Mouse (Mus musculus) common myeloid progenitor, adult 5-6 weeks (primary cell): ENCODE results near the gene Creb1. TPM values are rescaled to one million over a fixed set of nuclear protein-coding genes. Genes with fewer than 3 reads are reported as not detected.
"Not testable (repeated sequence)": the region's sequence is repeated elsewhere in the genome, so short reads cannot be mapped to it uniquely, and the experiment has no call there.

Source experiments
- ATAC-seq: replicated peaks from 2 replicates; pipeline ENCODE4 v1.8.0; 2016; ENCODE audit warnings: low read depth, mild to moderate bottlenecking, moderate TSS enrichment, inconsistent platforms; ENCODE audit not compliant: poor library complexity, severe bottlenecking
- total RNA-seq: library from RNA; stranded (forward); fragments of 200-1000, 187-1606 nt; gene quantifications from 2 replicates; pipeline ENCODE4 v1.2.3, GENCODE M21; 2017

Creb1 gene
- total RNA-seq, 1 experiment from 2014 or later = 74.3 TPM

DNA sequence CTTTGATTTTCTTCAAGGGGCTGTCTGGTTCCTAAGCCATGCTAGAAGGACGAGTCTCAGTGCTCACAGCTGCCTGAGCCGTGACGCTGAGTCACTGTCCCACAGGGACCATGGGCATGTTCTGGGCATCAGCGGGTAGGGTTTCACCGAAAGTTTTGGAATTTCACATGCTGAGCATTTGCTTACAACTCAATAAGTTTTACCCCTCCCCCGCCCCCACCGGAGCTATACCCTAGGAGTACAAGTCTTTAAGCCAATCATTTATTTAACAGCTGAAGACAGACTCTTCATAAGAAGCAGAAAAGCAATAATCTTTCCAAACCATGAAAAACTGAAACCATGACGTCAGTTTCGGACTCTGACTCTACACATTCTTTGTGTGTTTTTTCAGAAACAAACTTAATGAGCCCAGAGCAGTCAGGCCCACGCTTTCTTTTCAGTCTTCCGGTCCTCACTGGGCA is 83.1 kb downstream of the Creb1 start:
- ATAC-seq = no peak

GRCm38 (mm10) chr1:64616076-64616475 is 83.6 kb downstream of the Creb1 start:
- ATAC-seq = no peak

- ATAC-seq = peak; percentile 28
Observed at GRCm38 (mm10) chr1:64616531-64616880, 84.1 kb downstream of the Creb1 start.

DNA sequence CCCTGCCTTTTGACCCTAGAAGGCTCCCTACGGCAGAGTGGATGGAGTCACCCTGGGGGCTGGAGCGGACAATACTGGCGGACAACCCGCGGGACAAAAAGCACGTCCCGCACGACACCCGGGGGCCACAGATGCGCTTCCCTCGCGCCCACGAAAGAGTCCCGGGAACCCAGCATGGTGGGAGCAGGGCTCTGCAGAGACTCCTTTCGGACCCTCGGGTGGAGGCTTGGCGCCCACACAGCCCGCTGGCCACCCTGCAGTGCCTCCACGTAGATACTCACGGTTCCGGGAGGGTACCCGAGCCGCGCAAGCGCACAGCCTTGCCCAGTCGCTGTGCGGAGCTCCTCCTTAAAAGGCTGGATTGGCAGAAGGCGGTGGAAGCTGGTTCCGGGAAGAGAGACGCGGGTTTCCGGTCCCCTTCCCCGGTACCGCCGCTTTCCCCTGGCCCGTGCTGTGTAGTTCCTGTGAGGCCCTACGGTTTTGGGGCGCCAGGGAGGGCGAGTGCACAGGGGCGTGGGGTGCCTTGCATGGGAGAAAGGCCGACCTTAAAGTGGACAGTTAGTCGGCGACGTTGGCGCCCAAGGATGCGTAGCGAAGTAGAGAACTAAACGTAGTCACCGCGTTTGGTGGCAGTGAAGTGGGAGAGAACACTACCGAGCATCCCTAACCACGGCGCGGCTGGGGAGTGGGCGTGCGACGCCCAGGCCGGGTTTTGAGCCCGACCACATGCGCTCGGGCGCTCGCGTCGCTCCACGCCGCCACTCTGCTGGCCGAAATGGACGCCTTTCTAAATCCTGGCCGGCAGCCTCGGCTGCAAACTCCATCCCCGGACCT is 84.7 kb downstream of the Creb1 start, which contains the start of gene Mettl21a:
Gene Mettl21a (minus strand): TSS at position 362 of the 834 bp plus-strand sequence.
- ATAC-seq = peak; percentile 93

DNA sequence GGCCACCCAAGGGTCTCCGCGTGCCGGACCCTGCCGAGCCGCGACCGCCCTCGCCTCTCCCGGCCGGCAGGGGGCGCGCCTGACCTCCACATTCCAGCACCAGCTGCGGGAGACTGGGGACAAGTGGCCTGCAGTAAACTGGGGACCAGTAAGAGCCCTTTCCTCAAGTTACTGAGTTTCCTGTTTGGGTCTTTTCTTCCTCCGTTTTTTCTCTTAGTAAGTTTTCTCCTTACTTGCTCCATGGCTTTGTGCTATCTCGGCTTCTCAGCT is 85.2 kb downstream of the Creb1 start:
- ATAC-seq = peak; percentile 50

GRCm38 (mm10) chr1:64618226-64618625 is 85.8 kb downstream of the Creb1 start:
- ATAC-seq = no peak

- ATAC-seq = no peak
Observed at GRCm38 (mm10) chr1:64621116-64621515, 88.7 kb downstream of the Creb1 start.

DNA sequence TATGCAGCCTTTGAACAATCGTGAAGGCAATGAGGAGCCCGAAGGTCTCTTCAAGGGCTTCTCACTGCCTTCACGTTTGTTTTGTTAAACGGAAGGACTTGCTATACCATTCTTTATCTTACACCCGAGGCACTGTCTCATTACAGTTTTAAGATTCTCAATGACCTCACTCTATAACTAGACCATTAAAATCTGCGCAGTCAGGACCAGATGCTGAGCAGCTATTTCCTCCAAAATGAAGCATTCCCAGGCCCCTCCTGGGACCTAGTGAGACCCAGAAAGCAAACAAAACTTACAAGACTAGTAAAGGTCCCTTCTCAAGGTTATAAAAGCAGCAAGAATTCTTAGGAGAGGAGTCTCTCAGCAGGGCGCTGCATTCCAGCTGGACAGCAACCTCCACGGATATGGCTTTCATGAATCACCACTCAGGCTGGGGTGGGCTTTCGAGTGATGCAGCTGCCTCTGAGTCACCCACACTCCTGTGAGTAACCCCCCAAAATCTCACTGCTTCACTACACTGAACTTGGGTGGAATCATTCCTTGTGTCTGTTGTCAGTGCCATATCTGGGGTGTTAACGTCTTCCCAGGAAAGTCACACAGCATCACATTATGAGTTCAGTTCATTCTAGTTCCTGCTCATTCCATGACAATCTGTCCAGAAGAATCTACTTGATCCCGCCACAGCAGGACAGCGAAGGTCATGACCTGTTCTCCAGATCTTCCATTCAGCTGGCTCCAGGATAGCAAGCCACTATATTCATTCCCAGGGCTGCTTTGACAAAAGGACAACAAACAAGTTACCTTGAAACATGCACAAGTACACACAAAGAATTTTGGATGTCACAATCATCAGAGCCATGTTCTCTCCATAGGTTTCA is 91.4 kb downstream of the Creb1 start:
- no peak for ATAC-seq

- no peak for ATAC-seq
Observed at GRCm38 (mm10) chr1:64625214-64625613, 92.8 kb downstream of the Creb1 start.

- no peak for ATAC-seq
Observed at GRCm38 (mm10) chr1:64631526-64631925, 99.1 kb downstream of the Creb1 start.

DNA sequence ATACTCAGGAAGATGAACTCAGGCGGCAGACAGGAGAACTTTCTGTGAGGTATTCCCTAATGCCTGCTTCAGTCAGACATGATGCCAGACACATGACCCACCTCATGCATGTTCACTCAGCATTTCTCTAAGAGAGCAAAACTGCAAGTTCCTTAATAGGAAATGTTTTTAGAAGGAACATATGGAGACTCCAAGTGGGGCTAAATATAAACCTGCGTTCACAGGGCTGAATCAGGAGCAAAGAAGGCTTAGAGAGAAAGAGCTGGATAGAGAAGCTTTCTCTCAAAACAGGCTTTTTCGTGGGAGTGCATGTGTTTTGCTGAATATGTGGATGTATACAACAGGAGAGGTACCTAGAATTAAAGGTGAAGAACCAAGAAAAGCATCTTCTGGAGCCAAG is 100.8 kb downstream of the Creb1 start:
- ATAC-seq = no peak

GRCm38 (mm10) chr1:64635624-64636023 is 103.2 kb downstream of the Creb1 start:
- no peak for ATAC-seq

GRCm38 (mm10) chr1:64639279-64639678 is 106.8 kb downstream of the Creb1 start:
- ATAC-seq = no peak

DNA sequence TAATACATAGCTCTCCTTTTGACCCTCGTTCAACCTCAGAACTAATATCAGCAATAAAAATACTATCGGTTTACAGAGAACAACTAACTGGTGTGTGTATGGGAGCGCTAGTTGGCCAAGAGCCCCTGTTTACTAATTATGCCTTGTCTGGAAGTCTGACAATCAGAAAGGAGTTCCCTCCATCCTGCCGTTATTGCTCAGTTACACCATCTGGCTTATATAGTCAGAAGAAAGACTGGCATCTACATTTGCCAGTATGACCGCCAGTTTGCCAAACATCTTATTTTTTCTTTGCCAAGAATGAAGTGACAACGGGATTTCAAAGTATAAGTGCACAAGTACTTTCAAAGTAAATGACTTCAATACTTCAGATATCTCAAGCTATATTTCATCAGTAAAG is 108.6 kb downstream of the Creb1 start:
- no peak for ATAC-seq

DNA sequence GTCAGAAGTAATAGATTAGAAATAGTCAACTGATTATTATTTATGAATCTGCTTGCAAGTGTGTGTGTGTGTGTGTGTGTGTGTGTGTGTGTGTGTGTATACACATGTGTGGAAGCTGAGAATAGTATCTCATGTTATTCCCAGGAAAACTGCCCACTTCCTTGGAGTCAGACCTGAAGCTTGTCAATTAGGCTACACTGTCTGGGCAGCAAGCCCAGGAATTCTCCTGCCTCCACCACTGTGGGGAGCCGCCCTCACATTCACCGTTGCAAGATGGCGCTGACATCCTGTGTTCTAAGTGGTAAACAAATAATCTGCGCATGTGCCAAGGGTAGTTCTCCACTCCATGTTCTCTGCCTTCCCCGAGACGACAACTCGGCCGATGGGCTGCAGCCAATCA is 110.1 kb downstream of the Creb1 start:
- ATAC-seq = not testable (repeated sequence)

DNA sequence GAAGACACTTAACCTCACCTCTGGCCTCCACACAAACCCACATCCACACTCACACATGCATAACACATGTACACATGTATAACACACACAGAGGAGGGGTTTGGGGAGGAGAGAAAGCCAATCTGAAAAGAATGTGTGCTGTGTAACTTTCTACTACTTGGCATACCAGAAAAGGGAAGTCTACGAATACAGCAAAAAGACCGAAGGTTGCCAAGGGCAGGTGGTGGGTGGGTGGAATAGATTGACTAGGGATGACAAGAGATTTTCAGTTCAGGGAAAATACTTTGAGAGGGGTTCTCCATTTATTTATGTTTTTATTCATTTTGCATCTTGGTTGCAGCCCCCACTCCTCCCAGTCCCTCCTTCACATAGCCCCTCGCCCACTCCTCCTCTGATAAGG is 112.1 kb downstream of the Creb1 start:
- ATAC-seq = 0 out of 2 replicates have a peak, but pooled peaks have one; percentile 36

DNA sequence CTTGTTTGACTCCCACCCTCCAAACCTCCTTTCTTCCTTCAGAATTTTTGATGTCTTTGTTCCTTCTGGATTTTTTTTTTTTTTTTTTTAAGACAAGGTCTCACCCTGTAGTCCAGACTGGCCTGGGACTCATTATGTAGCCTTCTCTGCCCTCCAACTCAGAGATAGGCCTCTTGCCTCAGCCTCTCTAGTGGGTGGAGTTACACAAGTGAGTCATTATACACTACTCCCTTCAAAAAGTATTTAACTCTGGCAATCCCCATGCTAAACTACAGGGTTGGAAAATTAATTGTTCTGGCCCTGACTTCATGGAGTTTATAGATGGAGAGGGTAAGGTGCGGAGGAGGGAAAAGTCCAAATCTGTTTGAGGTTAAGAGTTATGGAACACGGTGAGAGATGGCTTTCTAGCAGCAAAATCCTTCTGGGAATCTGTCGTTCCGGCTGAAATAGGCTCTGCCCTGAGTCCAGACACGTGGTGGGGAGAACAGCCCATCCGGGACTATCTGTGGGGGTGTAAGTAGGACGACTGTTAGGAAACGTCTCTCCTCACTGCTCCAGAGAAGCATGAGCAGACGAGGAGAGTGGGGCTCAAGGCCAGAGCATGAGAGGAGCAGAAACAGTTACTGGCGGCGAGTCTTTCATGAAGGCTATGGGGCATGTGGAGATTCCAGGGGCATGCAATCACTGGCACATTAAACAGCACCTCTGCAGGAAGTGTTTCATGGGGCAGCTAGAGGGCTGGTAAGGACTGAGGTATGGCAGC is 117.1 kb downstream of the Creb1 start:
- no peak for ATAC-seq

DNA sequence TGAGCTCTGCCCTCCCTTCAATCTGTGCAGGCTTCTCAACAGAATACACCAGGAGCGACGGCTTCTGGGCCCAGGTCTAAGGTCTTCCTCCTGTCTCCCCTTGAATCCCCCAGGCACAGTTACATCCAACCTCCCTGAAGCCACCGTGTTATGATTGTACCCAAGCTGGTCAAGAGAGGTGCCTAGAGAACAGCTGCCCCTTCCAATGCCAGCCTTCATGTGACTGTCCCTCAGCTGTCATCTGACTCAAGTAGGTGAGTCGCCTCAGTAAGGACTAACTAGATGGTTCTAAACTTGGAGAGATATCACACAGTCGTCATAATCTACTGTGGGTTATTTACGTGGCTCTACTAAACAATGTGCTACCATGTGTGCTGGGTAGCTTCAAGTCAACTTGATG is 121.3 kb downstream of the Creb1 start:
- no peak for ATAC-seq
